Mouse (Mus musculus) T-cell, adult 66 days (primary cell): Measurements from ENCODE around the gene Olfr509. TPM values are rescaled to one million over a fixed set of nuclear protein-coding genes. Genes with fewer than 3 reads are reported as not detected.

Source experiments
- total RNA-seq, 2 experiments: library from RNA; stranded (reverse); gene quantifications; 3 replicates in 1 of 2; 4 replicates in 1 of 2; pipeline ENCODE4 v1.2.4; 2023

Olfr509 gene
- total RNA-seq: not detected

DNA sequence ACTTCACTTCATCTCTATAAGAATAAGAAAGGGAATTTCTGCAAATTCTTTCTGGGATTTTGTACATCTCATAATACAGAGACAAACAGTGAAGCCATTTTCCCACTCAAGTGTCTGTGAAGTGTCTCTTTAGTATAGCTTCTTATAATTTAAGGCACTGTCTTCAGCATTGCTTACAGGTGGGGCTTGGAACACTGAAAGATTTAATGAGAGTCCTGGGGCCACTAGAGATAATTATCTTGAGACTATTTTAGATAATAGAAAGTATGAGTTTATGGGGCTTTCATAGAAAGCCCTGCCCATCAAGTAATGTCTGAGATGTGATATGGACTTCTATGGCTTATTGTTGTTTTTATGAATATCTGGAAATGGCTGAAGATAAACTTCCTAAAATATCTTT lies at the start of gene Olfr509:
Olfr509 (minus strand) TSS at position 101 of the 400 bp plus-strand sequence.

DNA sequence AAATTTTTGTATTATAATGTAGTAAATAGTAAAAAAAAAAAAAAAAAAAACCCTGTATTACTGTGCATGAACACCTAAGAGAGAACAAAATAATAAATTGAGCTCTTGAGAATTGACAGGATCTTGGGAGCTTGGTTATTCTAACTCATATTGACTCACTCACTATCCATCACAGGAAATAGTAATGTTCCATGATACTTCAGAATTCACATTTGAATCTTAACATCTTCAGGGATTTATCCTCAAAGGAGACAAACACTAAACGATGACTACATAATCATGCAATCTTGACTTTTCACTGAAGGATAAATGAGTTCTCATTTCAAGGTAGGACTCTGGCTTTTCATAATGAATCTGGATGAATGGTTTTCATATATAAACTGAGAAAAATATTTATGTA lies 14.4 kb upstream of the Olfr509 start, which contains the start of gene Olfr510:
Olfr510 (plus strand) TSS at position 301 of the 400 bp plus-strand sequence.

DNA sequence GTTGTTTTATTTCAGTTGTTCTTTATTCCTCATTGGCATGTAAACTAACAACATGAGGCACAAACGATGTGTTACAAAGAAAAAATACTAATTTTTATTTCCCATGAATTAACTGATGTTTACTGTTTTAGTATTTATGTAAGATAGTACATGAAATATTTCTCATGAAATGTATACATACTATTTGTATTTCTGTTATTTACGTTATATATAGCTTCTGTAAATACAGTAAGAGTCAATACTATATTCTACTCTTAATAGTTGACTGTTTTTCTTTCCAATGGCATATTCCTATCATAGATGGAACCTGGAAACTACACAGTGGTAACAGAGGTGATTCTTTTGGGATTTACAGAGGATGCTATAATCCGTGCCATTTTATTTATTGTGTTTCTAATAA lies 22.0 kb downstream of the Olfr509 start, which contains the start of gene Olfr508:
Olfr508 (plus strand) TSS at position 301 of the 400 bp plus-strand sequence.

DNA sequence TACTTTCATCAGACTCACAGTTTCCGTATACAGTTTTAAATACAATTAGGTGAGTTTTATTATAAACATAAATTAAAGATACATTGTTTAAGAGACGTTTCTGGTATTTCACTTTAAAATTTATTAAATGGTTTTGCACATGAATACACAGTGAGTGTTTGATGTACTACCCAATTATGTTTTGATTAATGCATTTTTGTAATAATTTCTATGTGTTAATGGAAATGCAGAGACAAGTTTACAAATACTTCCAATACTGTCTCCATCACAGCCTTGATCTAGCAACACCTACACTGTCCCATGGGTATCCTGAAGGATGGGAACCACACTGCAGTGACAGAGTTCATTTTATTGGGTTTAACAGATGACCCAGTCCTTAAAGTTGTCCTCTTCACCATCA lies 30.2 kb downstream of the Olfr509 start, which contains the start of gene Olfr507:
Olfr507 (plus strand) TSS at position 301 of the 400 bp plus-strand sequence.

GRCm38 (mm10) chr7:108610487-108610886 lies 41.2 kb downstream of the Olfr509 start, which contains the start of gene Olfr506:
TSS of gene Olfr506 (plus strand) at chr7:108610787.

Other genes starting within 250 kb of the Olfr509 start
- not detected for gene Olfr497, start 231.5 kb downstream of the Olfr509 start, total RNA-seq
- not detected for gene Olfr498, start 186.6 kb downstream of the Olfr509 start, total RNA-seq
- gene Olfr502, start 126.8 kb downstream of the Olfr509 start, total RNA-seq: not detected
- not detected for gene Olfr503, start 107.4 kb downstream of the Olfr509 start, total RNA-seq
- gene Olfr504, start 86.1 kb downstream of the Olfr509 start, total RNA-seq: not detected
- not detected for gene Olfr506, start 41.1 kb downstream of the Olfr509 start, total RNA-seq
- not detected for gene Olfr507, start 30.1 kb downstream of the Olfr509 start, total RNA-seq
- not detected for gene Olfr508, start 21.9 kb downstream of the Olfr509 start, total RNA-seq
- gene Olfr510, start 14.5 kb upstream of the Olfr509 start, total RNA-seq: not detected
- not detected for gene Olfr512, start 61.4 kb upstream of the Olfr509 start, total RNA-seq
- gene Olfr513, start 99.1 kb upstream of the Olfr509 start, total RNA-seq: not detected
- gene Olfr514, start 174.1 kb upstream of the Olfr509 start, total RNA-seq: not detected
- not detected for gene Olfr516, start 198.6 kb upstream of the Olfr509 start, total RNA-seq
- gene Olfr517, start 220.5 kb upstream of the Olfr509 start, total RNA-seq: not detected
- gene Olfr518, start 233.1 kb upstream of the Olfr509 start, total RNA-seq: not detected
- not detected for gene Olfr519, start 242.5 kb upstream of the Olfr509 start, total RNA-seq